Mouse (Mus musculus): ENCODE measurements around the gene Gm3952.

Gene Gm3952

DNA sequence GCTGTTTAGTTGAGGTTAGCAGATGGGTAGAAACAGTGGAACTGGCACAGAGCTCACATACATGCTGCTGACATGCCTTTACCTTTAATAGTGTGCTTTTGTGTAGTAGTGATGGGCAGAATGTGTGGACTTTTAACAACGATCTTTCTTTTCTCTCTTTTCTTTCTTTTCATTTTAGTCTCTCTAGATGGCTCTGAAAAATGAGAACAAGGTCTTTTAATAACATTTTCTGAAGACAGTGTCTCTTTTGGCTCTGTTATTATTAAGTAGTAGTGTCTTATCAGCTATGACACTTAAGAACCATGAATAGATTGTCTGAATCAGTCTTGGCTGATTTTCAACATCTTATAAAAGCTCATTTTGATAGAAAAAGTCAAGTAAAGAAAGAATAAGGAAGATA lies at the start of gene Gm3952:
Gm3952 (minus strand) TSS at position 101 of the 400 bp plus-strand sequence.
- DNase-seq = no peak

DNA sequence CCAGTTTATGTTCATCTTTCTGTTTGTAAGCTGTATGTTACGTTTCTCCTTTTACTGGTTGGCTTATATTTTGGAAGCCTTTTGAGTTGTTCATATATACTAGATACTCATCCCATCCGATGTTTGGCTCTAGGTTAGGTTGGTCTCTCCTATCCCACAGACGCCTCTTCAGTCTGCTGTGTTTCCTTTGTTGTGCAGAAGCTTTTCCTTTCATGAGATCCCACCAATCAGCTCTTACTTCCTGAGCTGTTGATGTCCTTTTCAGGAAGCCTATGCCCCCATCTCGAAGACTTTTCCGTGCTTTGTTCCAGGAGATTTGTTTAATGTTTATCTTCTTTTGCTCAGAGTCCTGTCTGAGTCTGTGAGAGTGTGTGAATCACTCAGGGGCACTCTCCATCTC lies 45.3 kb upstream of the Gm3952 start:
- no peak for DNase-seq

DNA sequence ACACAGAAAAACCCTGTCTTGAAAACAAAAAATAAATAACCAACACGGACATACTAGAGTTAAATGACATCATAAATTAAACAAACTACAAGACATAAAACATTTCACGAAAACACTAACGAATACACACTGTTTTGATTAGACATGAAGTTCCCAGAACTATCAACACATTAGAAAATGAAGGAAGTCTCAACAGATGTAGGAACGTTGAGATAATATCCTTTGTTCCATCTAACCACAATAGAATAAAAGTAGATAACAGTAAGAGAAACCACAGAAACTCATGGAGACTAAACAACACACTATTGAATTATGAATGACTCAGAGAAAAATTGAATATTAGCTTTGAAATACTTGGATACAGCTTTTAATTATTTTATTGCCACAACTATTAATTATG lies 14.0 kb upstream of the Gm3952 start:
- no peak for DNase-seq

DNA sequence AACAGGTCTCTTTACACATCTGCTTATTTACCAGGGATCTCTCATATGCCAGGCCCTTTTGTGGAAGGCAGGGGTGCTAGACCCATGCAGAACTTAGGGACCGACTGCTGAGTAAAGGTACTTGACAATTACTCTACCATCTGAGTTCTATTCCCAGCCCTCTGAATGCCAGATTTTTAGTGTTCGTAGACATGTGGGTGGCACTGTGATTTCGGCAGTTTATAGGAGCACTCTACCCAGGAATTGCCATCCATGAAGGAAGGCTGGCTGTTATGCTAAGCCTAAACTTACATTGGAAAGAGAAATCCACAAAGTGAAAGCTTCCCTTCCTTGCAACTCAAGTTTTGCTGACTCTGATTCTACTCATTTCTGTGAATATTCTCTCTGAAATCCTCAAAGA lies 62.8 kb downstream of the Gm3952 start:
- DNase-seq = no peak

DNA sequence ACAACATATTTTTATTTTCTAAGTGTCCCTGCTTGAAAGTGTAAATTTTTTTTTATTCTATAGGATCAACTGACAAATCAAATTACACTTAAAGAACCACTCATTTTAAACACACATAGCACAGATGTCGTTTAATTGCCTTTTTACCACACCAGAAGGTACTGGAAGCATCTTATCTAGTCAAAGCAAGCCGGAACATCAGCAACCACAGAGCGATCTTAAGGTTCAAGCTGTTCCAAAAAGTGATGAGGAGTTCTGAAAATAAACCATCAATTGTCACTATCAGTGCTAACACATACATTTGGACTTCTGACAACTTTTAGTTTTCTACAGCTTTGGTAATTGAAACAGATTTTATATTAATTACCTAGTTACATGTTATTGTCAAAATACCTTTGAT lies 64.4 kb downstream of the Gm3952 start:
- DNase-seq = no peak

DNA sequence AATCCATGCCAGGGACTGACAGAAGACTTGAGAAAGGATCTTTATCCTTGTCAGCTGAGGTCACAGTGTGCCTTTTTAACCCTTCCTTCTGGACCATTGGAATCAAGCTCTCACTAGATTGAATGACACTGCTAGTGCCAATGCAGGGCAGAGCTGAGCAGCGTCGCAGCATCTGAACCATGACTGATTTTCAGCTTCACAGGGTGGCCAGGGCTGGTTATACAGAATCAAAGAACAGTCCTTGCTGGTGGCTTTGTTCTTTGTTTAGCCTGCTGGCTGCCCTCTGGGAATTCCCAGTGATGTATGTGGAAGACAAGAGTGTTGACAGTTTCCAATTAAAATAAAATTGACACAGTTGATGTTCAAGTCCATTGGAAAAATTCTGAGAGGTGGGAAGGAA lies 66.2 kb downstream of the Gm3952 start:
- no peak for DNase-seq

DNA sequence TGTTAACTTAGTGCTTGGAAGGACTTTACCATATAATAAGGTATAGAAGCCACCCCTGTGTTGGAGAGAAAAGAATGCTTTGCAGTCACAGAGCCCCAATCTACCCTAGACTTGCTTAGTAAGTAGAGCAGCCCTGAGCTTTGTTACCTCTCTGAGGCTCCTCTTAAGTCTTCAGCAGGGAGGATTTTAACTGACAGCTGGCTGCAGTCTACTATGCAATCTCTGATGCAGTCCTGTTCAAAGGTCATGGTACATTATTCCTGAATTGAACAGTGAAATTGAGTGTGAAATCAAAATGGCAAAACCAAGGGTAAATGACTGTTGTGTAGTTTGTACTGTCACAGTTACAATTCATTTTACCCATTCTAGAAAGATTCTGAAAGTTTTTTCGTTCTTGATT lies 71.3 kb downstream of the Gm3952 start:
- DNase-seq = no peak

DNA sequence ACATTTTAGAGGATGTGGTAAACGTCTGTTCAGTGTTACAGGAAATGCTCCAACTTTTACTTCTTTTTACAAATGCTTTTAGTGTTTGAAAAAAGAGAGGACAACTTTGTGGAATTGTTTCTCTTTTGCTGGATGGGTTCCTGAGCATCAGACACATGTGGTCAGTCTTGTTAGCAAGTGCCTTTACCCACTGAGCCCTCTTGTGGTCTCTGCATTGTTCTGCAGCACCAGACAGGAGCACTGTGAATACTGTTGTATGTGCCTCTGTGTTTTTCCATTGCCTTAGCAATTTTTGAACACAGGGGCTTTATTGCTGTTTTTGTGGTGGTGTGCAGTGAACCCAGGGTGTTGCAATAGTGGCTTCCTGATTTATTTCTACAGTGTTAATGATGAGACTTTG lies 73.7 kb downstream of the Gm3952 start:
- no peak for DNase-seq

DNA sequence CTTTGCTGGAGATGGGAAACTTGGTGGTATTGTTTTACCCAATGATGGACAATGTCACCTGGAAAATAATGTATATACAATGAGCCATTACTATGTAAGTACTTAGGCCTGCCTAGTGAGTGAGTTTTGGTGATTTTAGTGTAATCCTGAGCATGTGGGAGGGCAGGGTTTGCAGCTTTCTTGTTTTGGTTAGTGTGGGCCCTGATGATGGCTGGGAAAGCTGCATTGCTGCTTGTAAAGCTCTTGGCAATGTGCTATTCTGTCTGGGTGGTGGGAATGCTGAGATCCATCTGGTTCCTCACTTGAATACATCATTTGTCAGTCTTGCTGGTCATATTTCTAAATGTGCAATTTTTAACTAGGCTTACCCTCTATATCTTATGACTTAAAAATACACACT lies 82.3 kb downstream of the Gm3952 start:
- DNase-seq = no peak

DNA sequence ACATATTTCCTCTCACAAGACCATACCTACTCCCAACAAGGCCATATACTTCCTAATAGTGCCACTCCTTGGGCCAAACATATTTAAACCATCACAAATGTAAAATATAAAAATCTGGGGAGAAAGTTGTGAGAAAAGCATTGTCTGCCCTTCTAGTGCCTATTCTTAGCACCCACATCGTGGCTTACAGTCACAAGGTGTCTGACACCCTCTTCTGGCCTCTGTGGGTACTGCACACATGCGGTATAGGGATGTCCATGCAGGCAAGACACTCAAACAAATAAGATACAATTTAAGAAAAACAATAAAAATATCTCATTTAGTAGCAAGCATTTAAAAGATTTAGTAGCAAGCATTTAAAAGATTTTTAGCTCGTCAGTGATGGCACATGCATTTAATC lies 89.2 kb downstream of the Gm3952 start:
- peak; percentile 82 to 83 for DNase-seq

DNA sequence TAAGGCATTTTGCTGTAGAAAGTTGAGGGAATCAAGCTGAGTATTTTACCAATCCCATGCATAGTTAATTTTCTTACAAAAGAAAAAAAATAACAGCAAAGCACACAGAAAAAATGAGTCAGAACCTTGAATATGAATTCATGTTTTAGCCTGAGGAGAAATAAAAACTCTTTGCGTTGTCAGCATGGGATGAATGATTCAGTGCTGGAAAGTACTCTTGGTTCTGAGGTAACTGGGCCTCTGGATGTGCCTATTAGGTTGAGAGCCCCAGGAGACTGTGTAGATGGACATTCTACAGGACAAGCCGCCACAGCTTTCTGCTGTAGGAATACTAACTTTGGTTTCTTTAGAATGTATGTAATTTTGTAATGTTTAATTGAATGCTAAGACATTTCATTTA lies 93.7 kb downstream of the Gm3952 start:
- no peak for DNase-seq

DNA sequence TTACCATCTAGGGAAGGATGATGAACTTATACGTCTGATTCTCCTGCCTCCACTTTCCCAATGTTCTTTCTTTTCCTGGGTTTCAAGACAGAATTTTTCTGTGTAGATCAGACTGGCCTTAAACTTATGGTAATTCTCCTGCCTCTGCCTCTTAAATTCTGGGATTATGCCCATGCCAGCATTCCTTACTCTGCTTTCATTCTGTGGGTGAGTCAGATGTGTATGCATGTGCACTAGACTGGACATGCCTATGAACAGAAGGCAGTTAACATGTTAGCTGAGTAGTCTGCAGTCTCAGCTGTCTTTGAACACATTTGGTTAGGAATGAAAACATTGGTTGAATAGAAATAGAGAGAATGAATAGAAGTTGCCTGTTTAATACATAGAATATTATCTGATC lies 94.1 kb downstream of the Gm3952 start:
- no peak for DNase-seq

DNA sequence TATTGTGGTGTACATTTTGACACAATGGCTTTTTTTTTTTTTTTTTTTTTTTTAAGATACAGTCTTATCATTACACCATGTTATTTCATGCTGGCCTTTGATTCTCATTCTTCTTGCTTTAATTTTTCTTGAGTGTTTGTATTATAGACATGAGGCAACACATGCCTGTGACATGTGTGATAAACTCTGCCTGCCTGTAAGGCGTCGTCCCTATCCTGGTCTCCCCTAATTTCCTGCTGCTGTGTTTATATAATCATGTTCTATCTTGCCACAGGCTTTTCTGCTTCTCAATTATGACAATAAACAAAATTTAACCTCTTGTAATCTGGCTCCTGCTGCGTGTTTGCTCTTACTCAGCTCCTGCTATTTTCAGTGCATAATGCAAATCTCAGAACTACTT lies 100.5 kb downstream of the Gm3952 start:
- DNase-seq = no peak

DNA sequence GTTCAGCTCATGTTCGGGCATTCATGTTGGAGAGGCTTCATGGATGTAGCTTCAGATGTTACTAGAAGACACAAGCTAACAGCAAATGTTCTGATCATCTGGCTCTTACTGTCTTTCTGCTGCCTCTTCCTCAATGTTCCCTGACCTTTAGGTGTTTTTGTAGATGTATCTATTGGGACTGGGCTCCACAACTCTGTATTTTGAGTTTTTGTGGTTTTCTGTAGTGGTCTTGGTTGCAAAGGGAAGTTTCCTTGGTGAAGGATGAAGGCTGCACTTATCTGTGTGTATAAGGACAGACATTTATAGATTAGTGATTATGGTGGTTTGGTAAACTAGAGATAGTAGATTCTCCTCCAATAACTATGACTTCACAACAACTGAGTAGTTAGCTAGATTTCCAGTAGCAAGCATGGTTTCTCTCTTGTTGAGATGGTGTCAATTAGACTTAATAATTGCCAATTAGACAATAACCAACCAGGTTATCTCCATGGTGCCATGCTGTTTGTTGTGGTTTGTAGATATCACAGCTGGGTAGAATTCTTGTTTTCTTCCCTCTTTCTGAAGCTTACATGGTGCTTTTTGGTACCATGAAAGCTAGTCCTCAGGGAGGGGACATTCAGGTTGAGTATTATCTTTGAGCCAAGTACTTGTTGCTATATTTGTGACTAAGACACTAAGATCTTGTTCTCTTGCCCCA lies 101.6 kb downstream of the Gm3952 start:
- no peak for DNase-seq
